Mouse (Mus musculus) megakaryocyte, embryonic 14.5 days (primary cell): ENCODE data around the gene Ccdc58.

Experiments
- FLI1 ChIP-seq: IDR thresholded peaks from 2 replicates; pipeline ENCODE4 v1.6.1; 2012; ENCODE audit warnings: low read length, inconsistent platforms, mixed read lengths
- GATA1 ChIP-seq: IDR thresholded peaks from 3 replicates; pipeline ENCODE4 v1.6.1; 2012; ENCODE audit warnings: mixed read lengths, low read length, inconsistent platforms, borderline replicate concordance

GRCm38 (mm10) chr16:36064904-36065303, 6.6 kb upstream of the Ccdc58 start:
- no peak for TF ChIP-seq GATA1
- no peak for TF ChIP-seq FLI1
